Mouse (Mus musculus): ENCODE results near the gene Stxbp5.

Stxbp5 gene

GRCm38 (mm10) chr10:9754893-9755541 is 145.9 kb downstream of the Stxbp5 start:
- no peak for DNase-seq (ENCODE audit: low spot score in 2 of 2)

GRCm38 (mm10) chr10:9733861-9734260 is 167.0 kb downstream of the Stxbp5 start:
- no peak for DNase-seq (ENCODE audit: low spot score in 2 of 2)

- no peak for DNase-seq (ENCODE audit: low spot score in 2 of 2)
Measured at GRCm38 (mm10) chr10:9732065-9732749, 168.7 kb downstream of the Stxbp5 start.

GRCm38 (mm10) chr10:9722519-9723303 is 178.2 kb downstream of the Stxbp5 start:
- no peak for DNase-seq (ENCODE audit: low spot score in 2 of 2)

GRCm38 (mm10) chr10:9720027-9720426 is 180.9 kb downstream of the Stxbp5 start:
- no peak for DNase-seq (ENCODE audit: low spot score in 2 of 2)

GRCm38 (mm10) chr10:9718086-9718485 is 182.8 kb downstream of the Stxbp5 start:
- DNase-seq (ENCODE audit: low spot score in 2 of 2), result no peak

Measured in spleen, postnatal 4 days (tissue).